Mouse (Mus musculus) Patski (cell line): ENCODE measurements around the gene Ank2. TPM values are rescaled to one million over a fixed set of nuclear protein-coding genes. Genes with fewer than 3 reads are reported as not detected.
"Not testable (repeated sequence)": the region's sequence is repeated elsewhere in the genome, so short reads cannot be mapped to it uniquely, and the experiment has no call there.

Source experiments
- ATAC-seq: fragments of 100-300 bp; one replicate; pipeline ENCODE4 v1.8.0; 2021
- CTCF ChIA-PET: fragments of 350-600 bp; sonication (Branson Sonifier 250); formaldehyde crosslinking; loops from one replicate; lab custom pipeline; 2022; ENCODE audit warnings: inconsistent platforms; lab: Charles Lee
- POLR2A ChIA-PET: fragments of 350-600 bp; sonication (Branson Sonifier 250); formaldehyde crosslinking; loops from one replicate; lab custom pipeline; 2022; ENCODE audit warnings: antibody characterized with exemption, inconsistent platforms; lab: Charles Lee
- DNase-seq: peaks from one replicate; pipeline ENCODE4 v3.0.0-alpha.2; 2011; ENCODE audit warnings: low read depth, low spot score
- H3K27me3 ChIP-seq: fragments of 371-371 bp; one replicate; pipeline ENCODE4 v1.5.1; 2021
- CTCF ChIP-seq: fragments of 100-300 bp; IDR thresholded peaks from one replicate; pipeline ENCODE4 v1.5.1; 2021
- in situ Hi-C: fragments of 300-500 bp; cut with MboI; formaldehyde crosslinking; loops from 3 replicates; pipeline ENCODE4 v1.11.1; 2018; ENCODE audit warnings: low pct_unique_long_range_greater_than_20kb, mixed read lengths
- polyA plus RNA-seq: library from polyadenylated mRNA; unstranded; gene quantifications from one replicate; pipeline ENCODE4 v1.2.3, GENCODE M21; 2021

Gene Ank2
- polyA plus RNA-seq, 1 experiment from 2014 or later = 47.7 TPM

- ChIA-PET POLR2A (no interaction called here), CTCF (no interaction called here)
- in situ Hi-C loops = no loop called here
- no peak for TF ChIP-seq CTCF
- no peak for ATAC-seq
- no peak for DNase-seq
- no peaks in the 10 kb centered on the region for H3K27me3 ChIP-seq
Observed at GRCm38 (mm10) chr3:127485174-127485573, 14.0 kb downstream of the Ank2 start.

DNA sequence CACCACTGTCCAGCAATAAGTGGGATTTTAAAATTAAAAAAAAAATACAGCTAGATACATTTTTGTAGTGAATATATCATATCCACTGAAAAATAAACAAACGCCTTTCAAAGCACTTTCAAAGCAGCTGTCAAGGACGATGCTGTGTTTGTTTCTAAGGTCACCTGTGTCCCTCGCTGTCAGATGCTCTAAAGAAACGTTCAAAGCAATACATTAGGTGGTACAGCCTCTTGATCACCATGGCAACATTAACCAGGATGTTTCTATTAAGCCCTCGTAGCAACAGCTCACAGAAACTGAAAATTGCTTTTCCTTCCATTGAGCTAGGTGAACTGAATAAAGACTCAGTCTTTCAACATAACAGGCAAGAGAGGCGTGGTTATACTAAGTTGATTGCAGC is 17.5 kb downstream of the Ank2 start:
- DNase-seq = no peak
- H3K27me3 ChIP-seq = no peaks in the 10 kb centered on the region
- ChIA-PET POLR2A (no interaction called here), CTCF (interaction anchor here (1.1 kb wide), 1 partner anchor 12 kb away, joined by 3 read pairs; no protein-coding TSS in a partner anchor)
- in situ Hi-C loops = no loop called here
- no peak for ATAC-seq
- TF ChIP-seq CTCF = no peak

GRCm38 (mm10) chr3:127480369-127480768 is 18.8 kb downstream of the Ank2 start:
- ATAC-seq, H3K27me3 ChIP-seq, in situ Hi-C loops, DNase-seq: not testable (repeated sequence)
- POLR2A ChIA-PET = interaction anchor here (0.7 to 1.1 kb wide), 2 partner anchors 20 to 821 kb away, joined by 3 read pairs; no protein-coding TSS in a partner anchor
- CTCF ChIA-PET = interaction anchor here (1.1 to 1.6 kb wide), 3 partner anchors 9 to 28 kb away, joined by 3 read pairs; no protein-coding TSS in a partner anchor

- TF ChIP-seq CTCF = no peak
- CTCF ChIA-PET = interaction anchor here (1.0 to 1.7 kb wide), 2 partner anchors 17 to 20 kb away, joined by 5 to 6 read pairs; no protein-coding TSS in a partner anchor
- no peaks in the 10 kb centered on the region for H3K27me3 ChIP-seq
- no peak for ATAC-seq
- POLR2A ChIA-PET = no interaction called here
- in situ Hi-C loops = no loop called here
- DNase-seq = no peak
Observed at GRCm38 (mm10) chr3:127474115-127474514, 25.0 kb downstream of the Ank2 start.

GRCm38 (mm10) chr3:127469164-127469752 is 29.9 kb downstream of the Ank2 start:
- POLR2A ChIA-PET = interaction anchor here (0.7 kb wide), 1 partner anchor 20 kb away, joined by 4 read pairs; no protein-coding TSS in a partner anchor
- in situ Hi-C loops = no loop called here
- no peak for TF ChIP-seq CTCF
- CTCF ChIA-PET = interaction anchor here (1.5 to 1.8 kb wide), 4 partner anchors 8 to 23 kb away, joined by 3 to 6 read pairs (median 3); no protein-coding TSS in a partner anchor
- no peak for DNase-seq
- H3K27me3 ChIP-seq = no peaks in the 10 kb centered on the region
- ATAC-seq = no peak

GRCm38 (mm10) chr3:127468569-127468968 is 30.6 kb downstream of the Ank2 start:
- in situ Hi-C loops = no loop called here

DNA sequence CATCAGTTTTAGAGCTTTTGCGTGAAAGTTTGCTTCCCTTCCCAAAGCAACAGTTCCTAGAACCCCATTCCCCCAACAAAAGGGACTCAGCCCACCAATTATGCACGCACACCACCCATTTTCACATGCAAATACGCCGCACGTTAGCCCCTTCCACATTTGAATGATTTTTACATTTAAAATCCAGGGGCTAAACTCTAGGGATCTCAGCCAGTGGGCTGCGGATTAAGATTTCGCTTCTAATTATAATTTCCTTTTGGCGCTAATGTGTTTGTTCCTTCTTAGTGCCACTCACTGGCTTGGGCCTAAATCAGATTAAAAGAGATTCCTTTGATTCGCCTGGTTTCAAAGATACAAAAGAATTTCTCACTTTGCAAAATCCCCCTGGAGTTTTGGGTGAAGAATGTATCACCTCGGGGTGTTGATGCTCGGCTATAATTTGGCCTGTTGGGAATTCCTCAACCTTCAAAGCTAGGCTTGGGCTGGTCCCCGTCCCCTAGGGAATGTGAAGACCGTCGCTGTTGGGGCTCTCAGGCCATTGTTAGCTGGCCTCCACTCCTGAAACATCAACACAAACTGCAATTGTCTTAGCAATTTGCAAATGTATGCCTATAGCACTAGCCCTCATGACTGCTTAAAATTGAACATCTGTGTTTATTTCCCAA is 35.2 kb downstream of the Ank2 start:
- no peak for ATAC-seq
- TF ChIP-seq CTCF = no peak
- DNase-seq = no peak
- no peaks in the 10 kb centered on the region for H3K27me3 ChIP-seq
- POLR2A ChIA-PET = no interaction called here
- in situ Hi-C loops = no loop called here
- CTCF ChIA-PET = interaction anchor here (1.0 to 1.7 kb wide), 2 partner anchors 10 to 35 kb away, joined by 4 read pairs; partner anchors contain the start of gene Ank2

More at GRCm38 (mm10) chr3:127468569-127468968, 30.6 kb downstream of the Ank2 start:
- H3K27me3 ChIP-seq = no peaks in the 10 kb centered on the region
- CTCF ChIA-PET = interaction anchor here (1.3 kb wide), 1 partner anchor 8 kb away, joined by 5 read pairs; no protein-coding TSS in a partner anchor
- POLR2A ChIA-PET = interaction anchor here (0.6 kb wide), 1 partner anchor 119 kb away, joined by 3 read pairs; no protein-coding TSS in a partner anchor
- DNase-seq = no peak
- no peak for TF ChIP-seq CTCF
- ATAC-seq = no peak

GRCm38 (mm10) chr3:127463165-127463564 is 36.0 kb downstream of the Ank2 start:
- H3K27me3 ChIP-seq = no peaks in the 10 kb centered on the region
- CTCF ChIA-PET = interaction anchor here (1.0 to 1.7 kb wide), 2 partner anchors 9 to 36 kb away, joined by 4 read pairs; partner anchors contain the start of gene Ank2
- TF ChIP-seq CTCF = no peak
- in situ Hi-C loops = no loop called here
- no peak for DNase-seq
- ATAC-seq = no peak
- POLR2A ChIA-PET = no interaction called here

GRCm38 (mm10) chr3:127462413-127462812 is 36.7 kb downstream of the Ank2 start:
- in situ Hi-C loops = no loop called here
- no peak for DNase-seq
- POLR2A ChIA-PET = no interaction called here
- no peak for TF ChIP-seq CTCF
- H3K27me3 ChIP-seq = no peaks in the 10 kb centered on the region
- ATAC-seq = no peak
- CTCF ChIA-PET = interaction anchor here (1.7 kb wide), 2 partner anchors 8 to 94 kb away, joined by 3 to 4 read pairs; no protein-coding TSS in a partner anchor

- DNase-seq = no peak
- no peaks in the 10 kb centered on the region for H3K27me3 ChIP-seq
- ChIA-PET CTCF (interaction anchor here (1.5 to 1.8 kb wide), 3 partner anchors 9 to 96 kb away, joined by 3 to 7 read pairs (median 6); no protein-coding TSS in a partner anchor), POLR2A (interaction anchor here (0.6 kb wide), 1 partner anchor 142 kb away, joined by 4 read pairs; no protein-coding TSS in a partner anchor)
- in situ Hi-C loops = no loop called here
- TF ChIP-seq CTCF = no peak
- ATAC-seq = no peak
Observed at GRCm38 (mm10) chr3:127460891-127461437, 38.2 kb downstream of the Ank2 start.
